Mouse (Mus musculus): Measurements from ENCODE around the gene Kcna7.
"Not testable (repeated sequence)": the region's sequence is repeated elsewhere in the genome, so short reads cannot be mapped to it uniquely, and the experiment has no call there.

The Kcna7 gene

GRCm38 (mm10) chr7:45405091-45406075 is at the start of gene Kcna7:
Gene Kcna7 (plus strand): TSS chr7:45405653.
- peak; percentile 46 to 59 for DNase-seq (ENCODE audit: low spot score in 2 of 2)

GRCm38 (mm10) chr7:45356087-45356486 is 49.4 kb upstream of the Kcna7 start:
- no peak for DNase-seq (ENCODE audit: low spot score in 2 of 2)

- not testable (repeated sequence) for DNase-seq (ENCODE audit: low spot score in 2 of 2)
Measured at GRCm38 (mm10) chr7:45359081-45359480, 46.4 kb upstream of the Kcna7 start.

GRCm38 (mm10) chr7:45360404-45361125 is 44.9 kb upstream of the Kcna7 start:
- no peak for DNase-seq (ENCODE audit: low spot score in 2 of 2)

GRCm38 (mm10) chr7:45361243-45361804 is 44.1 kb upstream of the Kcna7 start:
- DNase-seq (ENCODE audit: low spot score in 2 of 2) = peak in 1 of 2 experiments; percentile 68

- no peak for DNase-seq (ENCODE audit: low spot score in 2 of 2)
Measured at GRCm38 (mm10) chr7:45362801-45363200, 42.7 kb upstream of the Kcna7 start.

GRCm38 (mm10) chr7:45363983-45364382 is 41.5 kb upstream of the Kcna7 start:
- DNase-seq (ENCODE audit: low spot score in 2 of 2) = no peak

GRCm38 (mm10) chr7:45365742-45366651 is 39.5 kb upstream of the Kcna7 start:
- no peak for DNase-seq (ENCODE audit: low spot score in 2 of 2)

- no peak for DNase-seq (ENCODE audit: low spot score in 2 of 2)
Measured at GRCm38 (mm10) chr7:45366652-45367019, 38.8 kb upstream of the Kcna7 start, which contains the start of gene Ppfia3. Gene Ppfia3 (minus strand): TSS chr7:45367019.

GRCm38 (mm10) chr7:45367020-45367880 is 38.2 kb upstream of the Kcna7 start:
- peak; percentile 96 to 97 for DNase-seq (ENCODE audit: low spot score in 2 of 2)

- no peak for DNase-seq (ENCODE audit: low spot score in 2 of 2)
Measured at GRCm38 (mm10) chr7:45368178-45368577, 37.3 kb upstream of the Kcna7 start.

GRCm38 (mm10) chr7:45369022-45369745 is 36.3 kb upstream of the Kcna7 start:
- no peak for DNase-seq (ENCODE audit: low spot score in 2 of 2)

- DNase-seq (ENCODE audit: low spot score in 2 of 2) = peak in 1 of 2 experiments; percentile 23
Measured at GRCm38 (mm10) chr7:45369836-45370474, 35.5 kb upstream of the Kcna7 start.

- DNase-seq (ENCODE audit: low spot score in 2 of 2) = peak; percentile 85 to 89
Measured at GRCm38 (mm10) chr7:45370475-45371311, 34.8 kb upstream of the Kcna7 start, which contains the start of gene Lin7b. Gene Lin7b (minus strand): TSS chr7:45370583.

GRCm38 (mm10) chr7:45372371-45372770 is 33.1 kb upstream of the Kcna7 start:
- DNase-seq (ENCODE audit: low spot score in 2 of 2) = no peak

- DNase-seq (ENCODE audit: low spot score in 2 of 2) = no peak
Measured at GRCm38 (mm10) chr7:45374620-45375019, 30.8 kb upstream of the Kcna7 start.

GRCm38 (mm10) chr7:45376057-45376456 is 29.4 kb upstream of the Kcna7 start:
- no peak for DNase-seq (ENCODE audit: low spot score in 2 of 2)

- DNase-seq (ENCODE audit: low spot score in 2 of 2) = no peak
Measured at GRCm38 (mm10) chr7:45386077-45386476, 19.4 kb upstream of the Kcna7 start.

Measured in frontal cortex, postnatal 25 days (tissue).